Mouse (Mus musculus) erythroblast, embryonic 14.5 days (primary cell): ENCODE results near the gene Slc35b2.

Experiments
- GATA1 ChIP-seq: IDR thresholded peaks from 2 replicates; pipeline ENCODE4 v1.6.1; 2012; ENCODE audit warnings: low read length, inconsistent platforms, mixed read lengths
- TAL1 ChIP-seq: IDR thresholded peaks from 3 replicates; pipeline ENCODE4 v1.6.1; 2012; ENCODE audit warnings: low read length, inconsistent platforms, mixed read lengths

GRCm38 (mm10) chr17:45590410-45590809, 26.7 kb downstream of the Slc35b2 start:
- TF ChIP-seq TAL1 (no peak), GATA1 (no peak)
